Mouse (Mus musculus) intestine, embryonic 16.5 days (tissue): Measurements from ENCODE around the gene Ccdc97. TPM values are rescaled to one million over a fixed set of nuclear protein-coding genes. Genes with fewer than 3 reads are reported as not detected.
"Not testable (repeated sequence)": the region's sequence is repeated elsewhere in the genome, so short reads cannot be mapped to it uniquely, and the experiment has no call there.

Experiments used
- ATAC-seq: fragments of 200-750 bp; cut with Nextera tagmentation; 2 replicates; pipeline ENCODE4 v1.8.0; 2017; ENCODE audit warnings: moderate TSS enrichment, moderate library complexity
- H3K27ac ChIP-seq: fragments of 300-500 bp; sonication (generic); 2 replicates; pipeline ENCODE4 v1.5.1; 2014; ENCODE audit warnings: mild to moderate bottlenecking, low read length
- H3K27me3 ChIP-seq: fragments of 300-500 bp; sonication (generic); replicated peaks from 2 replicates; pipeline ENCODE4 v1.6.1; 2014; ENCODE audit warnings: low read length, control low read depth, mixed read lengths; ENCODE audit not compliant: control insufficient read depth, insufficient read depth
- H3K36me3 ChIP-seq: fragments of 300-500 bp; sonication (generic); 2 replicates; pipeline ENCODE4 v1.6.1; 2014; ENCODE audit warnings: low read length, control low read depth; ENCODE audit not compliant: control insufficient read depth, insufficient read depth
- H3K4me1 ChIP-seq: fragments of 300-500 bp; sonication (generic); 2 replicates; pipeline ENCODE4 v1.6.1; 2014; ENCODE audit warnings: low read length, control low read depth, mixed read lengths; ENCODE audit not compliant: control insufficient read depth, insufficient read depth
- H3K4me2 ChIP-seq: fragments of 300-500 bp; sonication (generic); 2 replicates; pipeline ENCODE4 v1.6.1; 2014; ENCODE audit warnings: low read depth, low read length, control low read depth
- H3K4me3 ChIP-seq: fragments of 300-500 bp; sonication (generic); 2 replicates; pipeline ENCODE4 v1.5.1; 2014; ENCODE audit warnings: mild to moderate bottlenecking, low read length
- H3K9ac ChIP-seq: fragments of 300-500 bp; sonication (generic); 2 replicates; pipeline ENCODE4 v1.6.1; 2014; ENCODE audit warnings: low read depth, low read length
- H3K9me3 ChIP-seq: fragments of 300-500 bp; sonication (generic); 2 replicates; pipeline ENCODE4 v1.6.1; 2016; ENCODE audit warnings: low read length, control low read depth; ENCODE audit not compliant: control insufficient read depth
- WGBS: fragments of 180-500 bp; shearing (Covaris S2); extraction: QIAGEN DNeasy Blood & Tissue Kit; methylation state at CpG from one replicate; pipeline ENCODE4 v1.1.7; 2014; 5-methylcytosine and 5-hydroxymethylcytosine counted together
- polyA plus RNA-seq: library from polyadenylated mRNA; unstranded; fragments of >200 nt; fragmentation: Nextera tagmentation; extraction: Ambion mirVana; gene quantifications from 2 replicates; pipeline ENCODE4 v1.2.1, GENCODE M21; 2015

Gene Ccdc97
- polyA plus RNA-seq, 1 experiment from 2014 or later = 22.0 TPM

DNA sequence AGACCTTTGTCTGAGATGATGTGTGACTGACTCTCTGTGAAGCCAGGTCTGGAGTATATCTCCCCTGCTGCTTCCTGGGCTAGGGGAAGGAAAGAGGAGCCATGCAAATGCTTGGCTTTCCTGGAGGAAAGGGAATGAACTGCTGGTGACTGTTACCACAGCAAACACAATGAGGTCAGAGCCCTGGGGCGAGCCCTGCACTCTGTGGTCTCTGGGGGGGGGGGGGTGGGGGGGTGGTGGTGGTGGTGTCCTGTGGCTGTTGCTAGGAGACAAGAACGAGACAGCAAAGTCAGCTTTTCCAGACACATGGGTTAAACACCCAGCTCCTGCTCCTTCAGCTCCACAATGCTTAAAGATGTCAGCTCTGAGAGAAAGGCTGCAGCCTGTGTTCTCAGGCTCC is 10.5 kb upstream of the Ccdc97 start:
- Histone ChIP-seq H3K4me2 (no peak overlapping the region), H3K36me3 (peaks cover 60% of the 10 kb centered on the region), H3K27me3 (no peaks in the 10 kb centered on the region), H3K4me3 (no peak overlapping the region), H3K9me3 (no peaks in the 10 kb centered on the region), H3K27ac (no peak overlapping the region), H3K4me1 (no peaks in the 10 kb centered on the region), H3K9ac (no peak overlapping the region)
- 37% methylated on average over 2 of the region's 2 CpGs for WGBS
- no peak for ATAC-seq

DNA sequence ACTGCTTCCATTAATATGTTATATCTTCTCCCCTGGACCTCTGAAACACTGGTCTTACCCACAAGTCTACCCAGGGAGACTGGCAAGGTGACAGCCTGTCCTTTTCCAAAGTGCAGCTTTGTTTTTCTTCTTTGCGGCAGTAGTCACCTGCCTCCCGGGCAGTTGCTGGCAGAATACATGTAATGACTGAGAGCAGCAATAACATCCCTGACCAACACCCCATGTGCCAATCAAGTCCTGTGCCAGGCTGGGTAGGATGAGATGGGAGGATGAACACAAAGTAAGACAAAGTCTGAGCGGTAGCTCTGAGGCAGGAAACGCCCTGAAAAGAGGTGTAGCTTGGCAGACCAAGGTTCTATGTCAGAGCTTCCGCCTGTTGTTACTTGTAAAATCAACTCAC is 8.9 kb upstream of the Ccdc97 start:
- no peak for ATAC-seq
- Histone ChIP-seq H3K4me2 (no peak overlapping the region), H3K9ac (no peak overlapping the region), H3K9me3 (no peaks in the 10 kb centered on the region), H3K27ac (no peak overlapping the region), H3K27me3 (no peaks in the 10 kb centered on the region), H3K4me3 (no peak overlapping the region), H3K36me3 (peaks cover 61% of the 10 kb centered on the region), H3K4me1 (no peaks in the 10 kb centered on the region)
- WGBS = 91% methylated on average over 5 of the region's 5 CpGs

DNA sequence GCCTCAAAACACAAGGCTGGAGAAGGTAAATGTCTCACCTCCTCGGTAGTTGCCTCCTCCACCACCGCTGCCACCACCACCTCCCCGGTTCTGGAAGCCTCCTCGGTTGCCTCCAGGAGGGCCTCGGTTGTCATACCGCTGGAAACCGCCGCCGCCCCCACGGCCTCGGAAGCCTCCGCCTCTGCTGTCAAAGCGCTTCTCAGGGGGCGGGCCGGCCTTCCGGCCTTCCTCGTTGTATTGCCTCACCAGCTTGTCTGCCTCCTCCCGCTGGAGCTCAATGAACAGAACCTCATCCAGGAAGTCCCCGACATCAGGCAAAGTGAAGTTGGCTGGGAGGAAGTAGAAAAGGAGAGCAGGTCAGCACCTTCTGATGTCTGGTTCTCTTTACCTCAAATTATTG is 7.0 kb upstream of the Ccdc97 start:
- no peak overlapping the region for H3K4me3 ChIP-seq
- no peaks in the 10 kb centered on the region for H3K9me3 ChIP-seq
- H3K36me3 ChIP-seq = peaks cover 54% of the 10 kb centered on the region
- no peak overlapping the region for H3K4me2 ChIP-seq
- 82% methylated on average over 19 of the region's 19 CpGs for WGBS
- ATAC-seq = no peak
- no peaks in the 10 kb centered on the region for H3K27me3 ChIP-seq
- H3K9ac ChIP-seq = no peak overlapping the region
- H3K4me1 ChIP-seq = no peaks in the 10 kb centered on the region
- no peak overlapping the region for H3K27ac ChIP-seq

DNA sequence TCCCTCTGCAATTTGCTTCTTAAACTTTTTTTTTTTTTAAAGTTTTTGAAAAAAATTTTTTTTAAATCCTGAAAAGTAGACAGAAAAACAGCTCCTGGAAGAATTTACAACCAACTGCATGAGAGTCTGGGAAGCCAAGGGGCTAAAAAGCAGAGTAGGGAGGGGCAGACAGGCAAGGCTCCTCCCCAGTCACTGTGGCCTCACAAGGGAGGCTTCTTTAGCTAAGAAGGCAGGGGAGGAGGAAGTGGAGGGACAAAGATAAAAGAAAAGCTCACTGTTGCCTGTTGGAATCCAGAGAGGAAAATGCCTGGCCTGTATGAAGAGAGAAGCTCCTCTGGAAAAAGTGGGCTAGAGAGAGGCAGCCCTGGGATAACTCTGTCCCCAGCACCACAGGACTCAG is 2.9 kb upstream of the Ccdc97 start:
- H3K9ac ChIP-seq, H3K4me2 ChIP-seq, H3K4me3 ChIP-seq, ATAC-seq, H3K27me3 ChIP-seq, H3K9me3 ChIP-seq: not testable (repeated sequence)
- Histone ChIP-seq H3K4me1 (peaks cover 18% of the 10 kb centered on the region), H3K27ac (peak overlapping the region; percentile 10; the same call in 1 of the 2 replicates), H3K36me3 (peaks cover 42% of the 10 kb centered on the region)

DNA sequence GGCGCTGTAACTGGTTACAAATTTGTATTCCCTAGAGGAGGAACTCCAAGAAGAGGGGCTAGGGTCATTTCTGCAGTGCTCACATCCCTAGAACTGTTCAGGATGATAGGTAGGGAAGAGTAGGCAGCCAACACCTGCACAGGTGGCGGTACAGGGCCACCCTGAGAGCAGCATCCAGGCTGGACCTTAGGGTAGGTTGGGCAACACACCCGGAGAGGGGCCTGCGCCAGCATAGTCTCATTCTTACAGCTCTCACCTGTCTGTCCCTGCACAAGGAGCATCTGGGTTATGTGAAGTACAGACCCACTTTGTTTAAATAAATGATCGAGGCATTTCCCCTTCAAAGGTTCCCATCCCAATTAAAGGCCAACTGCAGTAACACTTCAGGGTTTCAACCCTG is 1.9 kb upstream of the Ccdc97 start:
- peaks cover 33% of the 10 kb centered on the region for H3K36me3 ChIP-seq

DNA sequence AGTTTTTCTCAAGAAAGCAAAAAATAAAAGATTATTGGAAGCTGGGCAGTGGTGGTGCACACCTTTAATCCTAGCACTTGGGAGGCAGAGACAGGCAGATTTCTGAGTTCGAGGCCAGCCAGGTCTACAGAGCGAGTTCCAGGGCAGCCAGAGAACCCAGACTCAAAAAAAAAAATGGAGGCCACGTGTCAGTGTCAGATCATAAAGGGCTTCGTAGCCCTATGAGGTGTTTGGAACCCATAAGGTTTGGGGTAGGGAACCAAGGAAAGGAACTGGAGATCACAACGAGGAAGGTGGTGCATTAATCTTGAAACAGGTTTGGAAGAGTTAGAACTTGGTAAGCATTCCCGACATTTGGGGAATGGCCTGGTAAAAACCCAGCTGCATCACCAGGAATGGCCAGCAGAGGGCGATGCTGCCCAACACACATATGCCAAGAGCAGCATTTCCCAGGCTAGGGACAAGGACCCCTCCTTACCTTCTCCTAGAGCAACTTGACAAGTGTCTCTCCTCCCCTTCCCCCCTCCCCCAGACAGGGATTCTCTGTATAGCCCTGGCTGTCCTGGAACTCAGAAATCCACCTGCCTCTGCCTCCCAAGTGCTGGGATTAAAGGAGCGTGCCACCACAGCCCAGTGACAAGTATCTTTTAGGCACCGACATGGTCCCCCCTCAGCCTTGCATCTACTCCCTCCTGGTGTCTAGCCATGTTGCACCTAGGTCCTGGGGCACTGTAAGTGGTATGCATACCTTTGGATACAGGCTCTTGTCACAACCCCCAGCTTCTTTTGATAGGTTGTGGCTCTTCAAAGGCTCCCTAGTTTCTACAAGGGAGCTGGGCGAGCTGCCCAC is 1.1 kb upstream of the Ccdc97 start:
- H3K9ac ChIP-seq = 0 out of 2 replicates have a peak overlapping the region, but pooled peaks have one; percentile 83
- peaks cover 18% of the 10 kb centered on the region for H3K4me1 ChIP-seq
- no peak overlapping the region for H3K4me3 ChIP-seq
- no peak overlapping the region for H3K27ac ChIP-seq
- H3K9me3 ChIP-seq = no peaks in the 10 kb centered on the region
- peaks cover 31% of the 10 kb centered on the region for H3K36me3 ChIP-seq
- H3K27me3 ChIP-seq = no peaks in the 10 kb centered on the region
- ATAC-seq = peak; percentile 35
- no peak overlapping the region for H3K4me2 ChIP-seq
- 59% methylated on average over 10 of the region's 10 CpGs for WGBS

More for the DNA sequence above, 1.9 kb upstream of the Ccdc97 start:
- Histone ChIP-seq H3K4me2 (no peak overlapping the region), H3K4me1 (peaks cover 18% of the 10 kb centered on the region), H3K27me3 (no peaks in the 10 kb centered on the region), H3K4me3 (no peak overlapping the region), H3K27ac (no peak overlapping the region), H3K9ac (no peak overlapping the region), H3K9me3 (no peaks in the 10 kb centered on the region)
- WGBS = 88% methylated on average over 5 of the region's 5 CpGs
- no peak for ATAC-seq

DNA sequence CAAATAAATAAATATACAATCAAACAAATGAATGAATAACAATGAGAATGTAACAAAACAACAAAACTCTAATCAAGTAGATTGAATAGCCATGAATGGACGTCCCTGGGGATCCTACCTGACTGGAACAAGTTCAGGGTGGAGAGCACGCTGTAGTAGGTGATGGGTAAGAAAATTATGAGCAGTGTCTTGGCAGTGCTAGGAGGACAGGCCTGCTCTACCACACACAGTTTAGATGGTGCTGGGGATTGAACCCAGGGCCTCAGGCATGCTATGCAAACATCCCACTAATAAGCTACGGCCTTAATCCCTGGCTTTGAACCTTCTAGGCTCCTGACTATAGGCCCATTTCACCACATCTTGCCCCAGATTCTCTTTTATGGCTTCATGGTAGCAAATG is 1.4 kb downstream of the Ccdc97 start:
- Histone ChIP-seq H3K36me3 (peaks cover 35% of the 10 kb centered on the region), H3K4me1 (peaks cover 18% of the 10 kb centered on the region), H3K4me3 (no peak overlapping the region), H3K4me2 (peak overlapping the region; percentile 78; the same call in 1 of the 2 replicates), H3K27me3 (no peaks in the 10 kb centered on the region), H3K9ac (no peak overlapping the region; the same call in 1 of the 2 replicates), H3K9me3 (no peaks in the 10 kb centered on the region), H3K27ac (no peak overlapping the region)
- 87% methylated on average over 3 of the region's 3 CpGs for WGBS
- ATAC-seq = no peak

DNA sequence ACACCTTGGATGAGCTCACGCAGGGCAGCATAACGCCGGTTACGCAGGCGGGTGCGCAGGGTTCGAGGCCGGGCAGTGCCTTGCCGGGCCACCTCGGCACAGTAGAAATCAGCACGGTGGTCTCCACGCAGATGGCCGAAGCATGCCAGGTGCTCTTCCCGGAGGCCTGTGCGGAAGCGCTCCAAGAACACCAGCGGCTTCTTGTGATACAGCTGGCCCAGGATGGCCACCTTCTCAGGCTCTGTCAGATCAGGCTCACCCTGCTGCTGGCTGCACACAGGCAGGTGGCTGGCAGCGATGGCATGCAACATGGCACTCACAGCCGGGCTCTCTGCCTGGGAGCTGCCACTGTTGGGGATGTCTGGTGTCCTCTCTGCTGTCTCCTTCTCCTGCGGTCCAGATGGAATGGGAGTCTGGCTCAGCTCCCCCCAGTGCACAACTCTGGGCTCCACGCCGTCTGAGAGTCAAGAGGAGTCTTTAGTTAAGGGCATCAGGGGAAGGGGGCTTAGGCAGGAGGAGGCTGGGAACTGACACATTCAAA is 3.1 kb downstream of the Ccdc97 start:
- WGBS = 95% methylated on average over 22 of the region's 22 CpGs
- Histone ChIP-seq H3K9ac (no peak overlapping the region), H3K4me2 (no peak overlapping the region), H3K27me3 (no peaks in the 10 kb centered on the region), H3K4me3 (no peak overlapping the region), H3K4me1 (peaks cover 26% of the 10 kb centered on the region), H3K9me3 (no peaks in the 10 kb centered on the region), H3K27ac (no peak overlapping the region), H3K36me3 (peaks cover 26% of the 10 kb centered on the region)
- no peak for ATAC-seq

DNA sequence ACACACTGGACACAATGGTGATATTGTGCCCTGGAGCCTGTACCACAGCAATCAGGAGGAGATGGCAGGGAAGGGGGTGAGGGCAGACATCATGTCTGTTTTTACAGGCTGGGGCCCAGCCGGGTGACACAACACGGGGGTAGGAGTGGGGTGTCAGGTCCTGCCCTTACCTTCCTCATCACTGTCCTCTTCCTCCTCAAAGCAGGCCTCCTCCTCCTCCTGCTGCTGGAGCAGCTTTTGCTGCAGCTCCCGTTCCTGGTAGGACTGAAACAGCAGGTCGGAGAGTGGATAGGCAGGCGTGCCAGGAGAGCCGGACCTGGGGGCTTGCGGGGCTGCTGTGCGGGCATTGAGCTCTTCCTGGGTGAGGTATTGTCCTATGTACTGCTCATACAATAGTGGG is 4.3 kb downstream of the Ccdc97 start:
- Histone ChIP-seq H3K9ac (no peak overlapping the region), H3K27ac (no peak overlapping the region), H3K36me3 (peaks cover 22% of the 10 kb centered on the region), H3K27me3 (no peaks in the 10 kb centered on the region), H3K4me1 (peaks cover 33% of the 10 kb centered on the region), H3K4me2 (no peak overlapping the region), H3K9me3 (no peaks in the 10 kb centered on the region), H3K4me3 (no peak overlapping the region)
- ATAC-seq = no peak
- WGBS = 93% methylated on average over 8 of the region's 8 CpGs
